Mouse (Mus musculus) bone marrow, adult 2 months (tissue): ENCODE measurements at regions not wholly inside any gene's neighbourhood (a gene's known extent, or its start where the extent isn't known, plus 50 kb on each side); places are given as distances from the start of the nearest gene placed in this dataset.

Experiments used
- CTCF ChIP-seq: fragments of 200-500 bp; IDR thresholded peaks from 2 replicates; pipeline ENCODE4 v1.5.1; 2011; ENCODE audit warnings: low read length, control low read depth; ENCODE audit not compliant: control insufficient read depth, insufficient read depth
- POLR2A ChIP-seq: fragments of 200-500 bp; IDR thresholded peaks from 2 replicates; pipeline ENCODE4 v1.6.1; 2011; ENCODE audit warnings: low read depth, mild to moderate bottlenecking, control low read depth, low read length, borderline replicate concordance; ENCODE audit not compliant: control insufficient read depth

GRCm38 (mm10) chr9:113486494-113487081 lies 221.5 kb downstream of the Pdcd6ip start:
- TF ChIP-seq CTCF (no peak), POLR2A (no peak)
